Mouse (Mus musculus) testis, postnatal 14 days (tissue): ENCODE results near the gene Slc39a1.
A peak's percentile ranks its signal among the peaks of the same experiment; 100 is the strongest.
"Not testable (repeated sequence)": the region's sequence is repeated elsewhere in the genome, so short reads cannot be mapped to it uniquely, and the experiment has no call there.

ENCODE experiments used
- DNase-seq: peaks from one replicate; pipeline ENCODE4 v3.0.0; 2021; ENCODE audit warnings: low spot score

Gene Slc39a1

GRCm38 (mm10) chr3:90241669-90242358 lies 6.2 kb upstream of the Slc39a1 start:
- DNase-seq = no peak

- peak; percentile 56 for DNase-seq
Observed at GRCm38 (mm10) chr3:90242984-90243775, 4.8 kb upstream of the Slc39a1 start, which contains the start of gene Creb3l4. Gene Creb3l4, minus strand, starts transcription at chr3:90243512.

GRCm38 (mm10) chr3:90245406-90245805 lies 2.6 kb upstream of the Slc39a1 start:
- no peak for DNase-seq

- no peak for DNase-seq
Observed at GRCm38 (mm10) chr3:90247630-90247959, 377 bp upstream of the Slc39a1 start.

- DNase-seq = no peak
Observed at GRCm38 (mm10) chr3:90248746-90249100, 751 bp downstream of the Slc39a1 start.

GRCm38 (mm10) chr3:90250791-90251190 lies 2.8 kb downstream of the Slc39a1 start:
- no peak for DNase-seq

- DNase-seq = not testable (repeated sequence)
Observed at GRCm38 (mm10) chr3:90251731-90252226, 3.8 kb downstream of the Slc39a1 start.

- DNase-seq = not testable (repeated sequence)
Observed at GRCm38 (mm10) chr3:90252659-90253058, 4.7 kb downstream of the Slc39a1 start.

GRCm38 (mm10) chr3:90253174-90253573 lies 5.2 kb downstream of the Slc39a1 start:
- not testable (repeated sequence) for DNase-seq

GRCm38 (mm10) chr3:90253653-90254418 lies 5.9 kb downstream of the Slc39a1 start, which contains the start of gene Crtc2:
Gene Crtc2, plus strand, starts transcription at chr3:90254163.
- DNase-seq = peak; percentile 98

- DNase-seq = no peak
Observed at GRCm38 (mm10) chr3:90254419-90255193, 6.6 kb downstream of the Slc39a1 start.

- no peak for DNase-seq
Observed at GRCm38 (mm10) chr3:90255194-90255565, 7.2 kb downstream of the Slc39a1 start.

- no peak for DNase-seq
Observed at GRCm38 (mm10) chr3:90255784-90256353, 7.9 kb downstream of the Slc39a1 start.

- DNase-seq = no peak
Observed at GRCm38 (mm10) chr3:90256731-90257530, 9.0 kb downstream of the Slc39a1 start.

GRCm38 (mm10) chr3:90258521-90258920 lies 10.5 kb downstream of the Slc39a1 start:
- no peak for DNase-seq

- no peak for DNase-seq
Observed at GRCm38 (mm10) chr3:90263121-90263771, 15.3 kb downstream of the Slc39a1 start.

- no peak for DNase-seq
Observed at GRCm38 (mm10) chr3:90264687-90265033, 16.7 kb downstream of the Slc39a1 start.

GRCm38 (mm10) chr3:90265034-90265931 lies 17.3 kb downstream of the Slc39a1 start, which contains the start of gene Dennd4b:
Gene Dennd4b, plus strand, starts transcription at chr3:90265185.
- peak; percentile 87 for DNase-seq
